Mouse (Mus musculus) neural tube, embryonic 12.5 days (tissue): Measurements from ENCODE around the gene Pxn. TPM values are rescaled to one million over a fixed set of nuclear protein-coding genes. Genes with fewer than 3 reads are reported as not detected.

Experiments used
- ATAC-seq: fragments of 200-750 bp; cut with Nextera tagmentation; 2 replicates; pipeline ENCODE4 v1.8.0; 2017; ENCODE audit warnings: low read depth, mild to moderate bottlenecking, moderate TSS enrichment, moderate library complexity; ENCODE audit not compliant: low FRiP score
- H3K27ac ChIP-seq: fragments of 300-500 bp; sonication (generic); 2 replicates; pipeline ENCODE4 v1.5.1; 2016
- H3K27me3 ChIP-seq: fragments of 300-500 bp; sonication (generic); replicated peaks from 2 replicates; pipeline ENCODE4 v1.6.1; 2016; ENCODE audit warnings: mild to moderate bottlenecking
- H3K36me3 ChIP-seq: fragments of 300-500 bp; sonication (generic); 2 replicates; pipeline ENCODE4 v1.6.1; 2016; ENCODE audit warnings: mild to moderate bottlenecking
- H3K4me1 ChIP-seq: fragments of 300-500 bp; sonication (generic); 2 replicates; pipeline ENCODE4 v1.6.1; 2016
- H3K4me2 ChIP-seq: fragments of 300-500 bp; sonication (generic); replicated peaks from 2 replicates; pipeline ENCODE4 v1.6.1; 2016; ENCODE audit warnings: mild to moderate bottlenecking
- H3K4me3 ChIP-seq: fragments of 300-500 bp; sonication (generic); 2 replicates; pipeline ENCODE4 v1.5.1; 2016
- H3K9ac ChIP-seq: fragments of 300-500 bp; sonication (generic); 2 replicates; pipeline ENCODE4 v1.6.1; 2016; ENCODE audit warnings: mild to moderate bottlenecking
- H3K9me3 ChIP-seq: fragments of 300-500 bp; sonication (generic); 2 replicates; pipeline ENCODE4 v1.6.1; 2016; ENCODE audit warnings: mild to moderate bottlenecking
- WGBS: fragments of 180-500 bp; shearing (Covaris S2); methylation state at CpG from one replicate; pipeline ENCODE4 v1.1.7; 2016; 5-methylcytosine and 5-hydroxymethylcytosine counted together
- polyA plus RNA-seq: library from polyadenylated mRNA; unstranded; fragments of >200 nt; fragmentation: Nextera tagmentation; extraction: Ambion mirVana; gene quantifications from 2 replicates; pipeline ENCODE4 v1.2.1, GENCODE M21; 2016

The Pxn gene
- polyA plus RNA-seq, 1 experiment from 2014 or later, result 33.5 TPM

- Histone ChIP-seq H3K4me2 (no peak overlapping the region), H3K27me3 (no peaks in the 10 kb centered on the region), H3K27ac (no peak overlapping the region), H3K4me1 (no peaks in the 10 kb centered on the region), H3K9ac (no peak overlapping the region), H3K36me3 (peaks cover 52% of the 10 kb centered on the region), H3K9me3 (no peaks in the 10 kb centered on the region), H3K4me3 (no peak overlapping the region)
- no peak for ATAC-seq
- WGBS, result 80% methylated on average over 12 of the region's 12 CpGs
Measured at GRCm38 (mm10) chr5:115551386-115551785, 44.9 kb downstream of the Pxn start.

DNA sequence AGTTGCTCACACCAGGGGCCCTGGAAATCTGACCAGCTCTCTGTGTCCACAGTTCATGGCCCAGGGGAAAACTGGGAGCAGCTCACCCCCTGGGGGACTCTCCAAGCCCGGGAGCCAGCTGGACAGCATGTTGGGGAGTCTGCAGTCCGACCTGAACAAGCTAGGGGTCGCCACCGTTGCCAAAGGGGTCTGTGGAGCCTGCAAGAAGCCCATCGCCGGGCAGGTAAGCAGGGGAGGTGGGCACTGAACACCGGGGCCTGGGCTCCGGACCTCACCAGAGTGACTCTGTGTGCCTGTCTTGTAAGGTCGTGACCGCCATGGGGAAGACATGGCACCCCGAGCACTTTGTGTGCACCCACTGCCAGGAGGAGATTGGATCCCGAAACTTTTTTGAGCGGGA, 45.3 kb downstream of the Pxn start:
- no peak overlapping the region for H3K27ac ChIP-seq
- H3K36me3 ChIP-seq, result peaks cover 48% of the 10 kb centered on the region
- no peaks in the 10 kb centered on the region for H3K27me3 ChIP-seq
- H3K4me2 ChIP-seq, result no peak overlapping the region
- no peak overlapping the region for H3K9ac ChIP-seq
- H3K4me3 ChIP-seq, result no peak overlapping the region
- 82% methylated on average over 13 of the region's 13 CpGs for WGBS
- no peak for ATAC-seq
- no peaks in the 10 kb centered on the region for H3K9me3 ChIP-seq
- H3K4me1 ChIP-seq, result no peaks in the 10 kb centered on the region

DNA sequence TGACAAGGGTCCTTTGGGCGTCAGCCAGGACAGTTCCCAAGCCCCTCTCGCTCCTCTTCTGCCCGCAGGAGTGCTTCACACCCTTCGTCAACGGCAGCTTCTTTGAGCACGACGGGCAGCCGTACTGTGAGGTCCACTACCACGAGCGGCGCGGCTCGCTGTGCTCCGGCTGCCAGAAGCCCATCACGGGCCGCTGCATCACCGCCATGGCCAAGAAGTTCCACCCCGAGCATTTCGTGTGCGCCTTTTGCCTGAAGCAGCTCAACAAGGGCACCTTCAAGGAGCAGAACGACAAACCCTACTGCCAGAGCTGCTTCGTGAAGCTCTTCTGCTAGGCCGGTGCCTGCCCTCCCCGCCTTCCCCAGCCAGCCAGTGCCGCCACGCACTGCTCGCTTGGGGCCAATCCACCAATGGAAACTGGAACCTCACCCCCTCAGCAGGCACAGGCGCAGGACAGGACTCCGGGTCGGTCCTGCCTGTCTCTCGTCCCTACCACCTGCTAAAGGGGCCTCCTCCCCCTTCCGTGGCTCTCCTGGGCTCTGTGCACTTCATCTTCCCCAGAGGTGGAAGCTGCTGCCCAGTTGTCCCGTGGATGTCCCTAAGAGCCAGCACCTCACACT, 47.4 kb downstream of the Pxn start:
- WGBS, result 90% methylated on average over 33 of the region's 33 CpGs
- Histone ChIP-seq H3K27ac (no peak overlapping the region), H3K9me3 (no peaks in the 10 kb centered on the region), H3K4me3 (no peak overlapping the region), H3K27me3 (no peaks in the 10 kb centered on the region), H3K36me3 (peaks cover 39% of the 10 kb centered on the region), H3K4me1 (no peaks in the 10 kb centered on the region), H3K9ac (no peak overlapping the region), H3K4me2 (no peak overlapping the region)
- ATAC-seq, result no peak

- Histone ChIP-seq H3K27ac (no peak overlapping the region), H3K27me3 (no peaks in the 10 kb centered on the region), H3K4me1 (no peaks in the 10 kb centered on the region), H3K4me3 (no peak overlapping the region), H3K9ac (no peak overlapping the region), H3K36me3 (peaks cover 37% of the 10 kb centered on the region), H3K9me3 (no peaks in the 10 kb centered on the region), H3K4me2 (no peak overlapping the region)
- WGBS, result 90% methylated on average over 18 of the region's 18 CpGs
- no peak for ATAC-seq
Measured at GRCm38 (mm10) chr5:115554536-115555291, 48.2 kb downstream of the Pxn start.

DNA sequence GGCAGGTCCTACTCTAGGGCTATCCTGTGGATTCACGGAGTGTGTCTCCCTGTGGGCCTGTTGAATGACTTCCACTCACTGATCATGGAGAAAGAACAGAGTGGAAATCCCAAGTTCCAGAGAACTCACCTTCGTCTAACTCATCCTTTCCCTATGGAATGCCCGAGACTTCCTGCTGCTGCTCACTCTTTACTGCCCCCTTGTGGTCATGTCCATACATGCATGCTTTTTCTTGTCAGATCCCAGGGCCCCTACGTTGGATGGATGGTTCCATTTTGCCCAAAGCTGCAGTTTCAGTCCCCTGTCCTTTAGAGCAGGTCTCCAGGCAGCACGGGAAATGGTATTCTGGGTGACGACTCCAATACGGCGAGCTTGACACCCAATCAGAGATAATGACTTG, 49.7 kb downstream of the Pxn start:
- no peak overlapping the region for H3K4me2 ChIP-seq
- no peaks in the 10 kb centered on the region for H3K27me3 ChIP-seq
- no peak overlapping the region for H3K9ac ChIP-seq
- no peaks in the 10 kb centered on the region for H3K9me3 ChIP-seq
- ATAC-seq, result no peak
- 9% methylated on average over 8 of the region's 8 CpGs for WGBS
- peaks cover 11% of the 10 kb centered on the region for H3K4me1 ChIP-seq
- peaks cover 37% of the 10 kb centered on the region for H3K36me3 ChIP-seq
- H3K27ac ChIP-seq, result no peak overlapping the region
- H3K4me3 ChIP-seq, result no peak overlapping the region

GRCm38 (mm10) chr5:115558182-115558794, 51.8 kb downstream of the Pxn start:
- Histone ChIP-seq H3K36me3 (peaks cover 37% of the 10 kb centered on the region), H3K27ac (no peak overlapping the region), H3K4me3 (no peak overlapping the region), H3K4me1 (peaks cover 11% of the 10 kb centered on the region), H3K9ac (no peak overlapping the region), H3K9me3 (no peaks in the 10 kb centered on the region), H3K4me2 (no peak overlapping the region), H3K27me3 (no peaks in the 10 kb centered on the region)
- ATAC-seq, result no peak
- 94% methylated on average over 14 of the region's 14 CpGs for WGBS

DNA sequence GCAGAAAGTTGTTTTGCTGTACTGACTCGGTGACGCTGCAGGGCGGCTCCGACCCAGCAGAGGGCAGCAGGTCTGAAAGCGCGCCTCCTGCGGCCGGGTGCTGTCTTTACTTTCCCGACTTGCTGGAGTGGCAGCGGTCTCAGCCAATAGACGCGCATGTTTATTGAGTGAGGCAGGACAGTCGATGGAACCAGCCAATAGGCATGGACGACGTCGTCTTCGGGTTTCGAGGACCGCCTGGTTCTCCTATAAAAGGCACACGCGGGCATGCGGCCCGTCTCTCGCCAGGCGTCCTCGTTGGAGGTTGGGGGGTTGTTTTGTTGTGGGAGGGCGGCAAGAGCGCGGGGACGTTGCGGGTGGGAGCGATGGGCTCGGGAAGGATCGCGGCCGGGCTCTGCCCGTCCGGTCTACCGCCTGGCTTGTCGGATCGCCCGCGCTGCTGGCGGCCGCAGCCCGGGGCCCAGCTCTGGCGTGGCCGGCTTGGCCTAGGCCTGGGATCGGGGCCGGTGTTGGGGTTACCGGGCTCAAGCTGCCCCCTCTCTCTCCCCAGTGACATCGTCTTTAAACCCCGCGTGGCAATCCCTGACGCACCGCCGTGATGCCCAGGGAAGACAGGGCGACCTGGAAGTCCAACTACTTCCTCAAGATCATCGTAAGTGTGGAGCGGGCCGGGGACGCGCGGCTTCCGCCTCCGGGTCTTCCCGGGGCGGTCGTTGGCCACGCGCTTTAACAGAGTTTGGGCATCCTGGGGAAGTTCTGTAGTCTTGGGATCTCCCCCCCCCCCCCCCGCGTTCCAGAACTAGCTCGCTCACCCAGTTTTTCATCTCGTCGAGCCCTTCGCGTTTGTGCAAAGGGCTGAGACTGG, 53.0 kb downstream of the Pxn start, which contains the start of gene Rplp0:
Rplp0 (plus strand) TSS at position 231 of the 865 bp plus-strand sequence.
- peak within 1 kb of the TSS; percentile 76 for H3K4me2 ChIP-seq
- peak within 1 kb of the TSS; percentile 96 for H3K4me3 ChIP-seq
- WGBS, result under 1% methylated on average over 78 of the region's 78 CpGs
- peak; percentile 98 for ATAC-seq
- H3K9ac ChIP-seq, result peak within 1 kb of the TSS; percentile 97
- H3K4me1 ChIP-seq, result peaks cover 19% of the 10 kb centered on the region
- no peaks in the 10 kb centered on the region for H3K27me3 ChIP-seq
- H3K36me3 ChIP-seq, result peaks cover 33% of the 10 kb centered on the region
- H3K27ac ChIP-seq, result peak within 1 kb of the TSS; percentile 43; the same call in 1 of the 2 replicates
- H3K9me3 ChIP-seq, result no peaks in the 10 kb centered on the region

- Histone ChIP-seq H3K36me3 (peaks cover 33% of the 10 kb centered on the region), H3K4me2 (peak overlapping the region; percentile 76), H3K9me3 (no peaks in the 10 kb centered on the region), H3K9ac (peak overlapping the region; percentile 97), H3K27me3 (no peaks in the 10 kb centered on the region), H3K4me3 (peak overlapping the region; percentile 96), H3K4me1 (peaks cover 24% of the 10 kb centered on the region), H3K27ac (no peak overlapping the region)
- WGBS, result 41% methylated on average over 13 of the region's 13 CpGs
- no peak for ATAC-seq
Measured at GRCm38 (mm10) chr5:115560336-115560905, 53.9 kb downstream of the Pxn start.

DNA sequence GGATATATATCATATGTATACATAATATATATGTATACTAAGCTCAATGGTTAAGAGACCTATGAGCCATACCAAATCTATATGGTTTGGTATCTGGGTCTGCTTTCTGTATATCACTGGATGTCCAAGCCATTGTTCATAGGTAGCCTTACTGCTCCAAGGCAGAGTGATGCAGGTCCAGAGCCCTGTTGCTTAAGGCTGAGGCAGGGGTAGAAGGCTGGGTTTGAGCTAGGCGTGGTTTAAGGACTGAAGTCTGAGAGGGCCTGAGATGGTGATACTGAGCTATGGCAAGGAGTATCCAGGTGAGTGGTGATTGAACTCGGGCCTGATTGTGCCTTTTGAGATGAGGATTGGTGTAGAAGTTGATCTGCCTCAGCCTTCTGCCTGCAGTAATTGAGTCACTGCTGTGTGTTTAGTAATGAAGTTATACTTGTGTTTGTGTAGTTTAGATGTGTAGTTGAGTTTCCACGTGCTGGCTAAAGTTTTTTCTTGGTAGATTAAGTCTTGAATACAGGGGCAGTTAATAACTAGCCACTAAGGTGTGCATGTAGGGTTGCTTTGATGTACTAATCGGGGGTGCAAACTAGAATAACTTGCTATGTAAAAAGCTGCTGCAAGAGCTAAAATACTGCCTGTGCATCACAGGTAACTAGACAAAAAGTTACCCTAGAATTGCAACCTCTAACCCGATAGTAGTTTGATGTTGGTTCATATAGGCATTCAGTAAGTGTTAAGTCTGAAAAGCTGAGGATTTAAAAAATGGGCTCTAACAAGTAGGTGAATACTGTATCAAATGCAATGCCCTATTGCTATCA, 57.5 kb downstream of the Pxn start:
- ATAC-seq, result no peak

GRCm38 (mm10) chr5:115564737-115565393, 58.4 kb downstream of the Pxn start, which contains the start of gene Gcn1l1:
TSS of gene Gcn1l1 (plus strand) at chr5:115565254.
- Histone ChIP-seq H3K9ac (peak within 1 kb of the TSS; percentile 89), H3K9me3 (no peaks in the 10 kb centered on the region), H3K27me3 (no peaks in the 10 kb centered on the region), H3K4me2 (peak within 1 kb of the TSS; percentile 81), H3K27ac (peak within 1 kb of the TSS; percentile 60; the same call in 1 of the 2 replicates), H3K36me3 (peaks cover 36% of the 10 kb centered on the region), H3K4me3 (peak within 1 kb of the TSS; percentile 98), H3K4me1 (peaks cover 41% of the 10 kb centered on the region)
- peak; percentile 75 for ATAC-seq
- 2% methylated on average over 50 of the region's 55 CpGs for WGBS

More for the DNA sequence above, 57.5 kb downstream of the Pxn start:
- Histone ChIP-seq H3K4me1 (peaks cover 37% of the 10 kb centered on the region), H3K4me2 (peak overlapping the region; percentile 81), H3K27me3 (no peaks in the 10 kb centered on the region), H3K36me3 (peaks cover 36% of the 10 kb centered on the region), H3K9ac (no peak overlapping the region), H3K4me3 (no peak overlapping the region), H3K27ac (no peak overlapping the region), H3K9me3 (no peaks in the 10 kb centered on the region)
- 38% methylated on average over 5 of the region's 5 CpGs for WGBS
